Mouse (Mus musculus): Measurements from ENCODE around the gene Nebl.

DNA sequence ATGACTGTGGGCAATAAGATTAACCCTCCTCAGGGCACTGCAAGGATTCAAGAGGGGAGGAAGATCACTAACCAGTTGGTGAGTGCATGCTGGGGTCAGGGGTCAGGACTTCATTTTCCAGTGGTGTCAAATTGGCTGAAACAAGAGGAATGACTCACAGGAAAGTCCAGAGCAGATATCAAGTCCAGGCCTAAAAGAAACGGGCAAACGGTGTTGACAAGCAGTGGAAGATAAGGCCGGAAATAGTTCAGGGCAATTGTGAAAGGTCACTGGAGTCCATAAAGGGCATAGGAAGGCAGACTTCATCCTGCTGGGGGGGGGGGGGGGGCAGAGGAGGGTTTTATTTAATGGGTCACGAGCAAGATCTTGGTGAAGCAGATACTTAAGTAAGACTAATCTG is 207.5 kb downstream of the Nebl start:
- no peak for TF ChIP-seq GATA1 (IDR thresholded peaks at IDR 0.05; ENCODE audit: low read length)
- no peak for TF ChIP-seq TAL1 (IDR thresholded peaks at IDR 0.05; ENCODE audit: low read length)

All from erythroblast, embryonic 14.5 days (primary cell).